Mouse (Mus musculus): Measurements from ENCODE around the gene Kat5.

Gene Kat5

GRCm38 (mm10) chr19:5625311-5625710 lies 15.3 kb upstream of the Kat5 start:
- DNase-seq: no peak

DNA sequence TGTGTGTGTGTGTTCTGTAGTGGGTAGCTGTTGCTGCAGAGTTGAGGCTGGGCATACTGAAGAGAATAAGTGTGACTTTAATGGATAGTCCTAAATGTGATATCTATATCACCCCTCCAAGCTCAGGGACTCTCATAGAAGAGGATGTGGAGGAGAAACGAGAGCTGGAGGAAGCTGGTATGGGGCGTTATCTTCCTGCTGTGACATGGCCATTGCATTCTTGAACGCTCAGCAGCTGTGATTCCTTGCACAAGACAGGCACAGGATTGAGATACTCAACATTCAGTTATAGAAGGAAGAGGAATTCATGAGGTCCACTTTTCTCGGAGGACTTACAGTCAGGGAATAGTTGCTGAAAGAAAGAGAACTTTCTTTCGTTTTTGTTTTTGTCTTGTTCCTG lies 11.8 kb upstream of the Kat5 start:
- no peak for DNase-seq

DNA sequence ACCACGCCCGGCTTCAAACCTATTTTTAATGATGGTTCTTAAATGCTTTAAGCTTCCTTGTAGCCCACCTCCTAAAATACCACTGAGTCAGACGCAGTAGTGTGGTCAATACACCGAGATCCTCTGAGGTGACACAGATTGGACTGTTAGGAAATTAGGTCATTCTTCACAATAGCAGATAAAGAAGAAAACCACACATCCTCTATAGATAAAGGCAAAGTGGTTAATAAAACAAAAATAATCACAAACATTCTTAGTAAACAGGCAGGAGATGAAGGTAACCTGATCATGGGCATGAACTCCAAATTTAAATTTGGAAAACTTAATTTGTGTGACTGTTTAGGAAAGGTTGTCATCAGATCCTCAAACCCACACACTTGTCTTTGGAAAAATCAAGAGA lies 10.0 kb upstream of the Kat5 start:
- DNase-seq: no peak

DNA sequence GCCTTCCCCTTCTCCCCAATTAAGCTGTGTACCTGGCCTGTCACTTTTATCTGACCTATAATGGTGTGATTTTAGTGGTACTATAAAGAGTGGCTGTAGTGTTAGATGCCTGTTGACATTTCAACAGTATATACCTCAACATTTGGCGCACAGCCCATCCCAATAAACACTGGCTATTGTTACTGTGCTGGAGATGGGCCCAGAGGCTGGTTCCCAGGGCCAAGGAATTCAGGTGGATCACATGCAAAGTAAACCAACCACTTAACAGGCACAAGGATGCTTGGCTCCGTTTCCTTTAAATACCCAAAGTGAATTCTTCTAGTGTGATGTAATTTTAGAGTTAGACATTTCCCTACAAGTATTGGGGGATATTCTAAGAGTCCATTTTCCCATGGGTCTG lies 4.9 kb upstream of the Kat5 start:
- DNase-seq: no peak

DNA sequence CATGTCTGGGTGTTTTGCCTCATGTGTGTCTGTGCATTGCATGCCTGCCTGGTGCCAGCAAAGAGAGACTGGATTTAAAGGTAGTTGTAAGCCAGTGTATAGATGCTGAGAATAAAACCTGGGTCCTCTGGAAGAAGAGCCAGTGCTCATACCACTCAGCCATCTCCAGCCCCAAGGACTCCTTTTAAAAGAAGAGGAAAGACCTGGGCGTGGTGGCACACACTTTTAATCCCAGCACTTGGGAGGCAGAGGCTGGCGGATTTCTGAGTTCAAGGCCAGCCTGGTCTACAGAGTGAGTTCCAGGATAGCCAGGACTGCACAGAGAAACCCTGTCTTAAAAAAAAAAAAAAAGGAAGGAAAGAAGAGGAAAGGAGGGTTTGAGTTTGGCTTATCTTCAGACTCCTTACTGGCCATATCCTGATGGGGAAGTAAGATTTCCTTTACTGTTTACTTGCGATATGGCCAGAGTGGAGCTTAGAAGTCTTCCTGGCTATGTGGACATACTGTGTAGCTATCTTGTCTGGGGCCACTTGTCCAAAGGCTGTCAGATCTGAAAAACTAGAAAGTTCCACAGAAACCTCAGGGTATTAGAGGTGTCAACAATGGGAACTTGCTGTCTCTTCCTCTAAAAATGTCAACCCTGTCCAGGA lies 2.9 kb upstream of the Kat5 start:
- DNase-seq: no peak

- no peak for DNase-seq
These were observed 1.9 kb upstream of the Kat5 start for GRCm38 (mm10) chr19:5611973-5612372.

DNA sequence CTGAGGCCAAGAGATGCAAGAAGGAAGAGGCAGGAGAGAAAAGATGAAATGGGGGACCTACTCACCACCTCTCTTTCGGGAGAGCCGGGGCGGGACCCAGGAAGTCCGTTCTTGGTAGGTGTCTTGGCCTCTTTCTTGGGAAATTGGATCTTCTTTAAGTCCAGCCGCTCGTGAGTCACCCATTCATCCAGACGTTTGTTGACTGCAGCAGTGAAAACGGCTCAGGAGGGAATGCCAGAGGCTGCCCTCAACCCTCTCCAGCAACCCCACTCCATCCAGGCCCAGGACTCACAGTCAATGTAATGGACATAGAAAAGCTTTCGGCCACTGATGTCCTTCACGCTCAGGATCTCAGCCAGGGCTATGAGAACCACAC lies 878 bp downstream of the Kat5 start:
- DNase-seq: no peak

DNA sequence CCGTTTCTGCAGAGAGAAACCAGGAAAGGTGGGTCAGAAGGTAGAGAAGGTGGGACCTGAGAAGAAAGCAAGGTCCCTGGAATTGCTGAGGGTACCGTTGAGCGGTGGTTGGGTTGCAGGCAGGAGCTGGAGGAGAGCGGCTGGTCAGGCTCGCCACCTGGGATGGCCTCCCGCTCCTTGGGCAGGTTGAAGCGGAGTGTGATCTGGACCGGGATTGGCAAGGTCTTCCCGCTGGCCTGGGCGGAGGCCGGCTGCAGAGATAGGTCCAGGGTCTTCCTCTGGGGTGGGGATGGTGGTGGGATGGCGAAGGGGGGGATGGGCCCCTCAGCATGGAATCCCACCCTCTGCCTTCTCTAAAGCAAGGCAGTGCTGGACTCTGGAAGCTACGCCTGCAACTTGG lies 1.3 kb downstream of the Kat5 start:
- no peak for DNase-seq

- DNase-seq: no peak
These were observed 2.2 kb downstream of the Kat5 start for GRCm38 (mm10) chr19:5607705-5608410.

DNA sequence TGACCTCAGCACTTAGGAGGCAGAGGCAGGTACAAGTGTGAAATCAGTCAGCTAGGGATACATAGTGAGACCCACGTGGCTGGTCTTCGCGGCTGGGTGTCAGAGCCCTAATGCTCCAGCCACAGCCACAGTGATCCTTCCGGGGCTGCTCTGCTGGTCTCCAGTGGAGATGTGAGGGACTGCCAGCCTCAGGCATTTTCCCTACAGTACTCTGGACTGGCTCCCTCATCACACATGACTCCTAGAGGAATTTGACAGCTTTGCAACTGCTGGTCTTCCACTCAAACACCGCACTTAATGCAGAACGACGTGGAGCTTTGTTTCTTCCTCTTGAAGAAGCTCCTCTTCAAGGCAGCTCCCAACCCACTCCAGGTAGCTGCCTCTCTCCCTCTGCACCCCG lies 3.8 kb downstream of the Kat5 start:
- peak; percentile 17 for DNase-seq

GRCm38 (mm10) chr19:5605126-5605525 lies 4.9 kb downstream of the Kat5 start:
- no peak for DNase-seq

- DNase-seq: no peak
These were observed 6.4 kb downstream of the Kat5 start for GRCm38 (mm10) chr19:5603664-5604063.

DNA sequence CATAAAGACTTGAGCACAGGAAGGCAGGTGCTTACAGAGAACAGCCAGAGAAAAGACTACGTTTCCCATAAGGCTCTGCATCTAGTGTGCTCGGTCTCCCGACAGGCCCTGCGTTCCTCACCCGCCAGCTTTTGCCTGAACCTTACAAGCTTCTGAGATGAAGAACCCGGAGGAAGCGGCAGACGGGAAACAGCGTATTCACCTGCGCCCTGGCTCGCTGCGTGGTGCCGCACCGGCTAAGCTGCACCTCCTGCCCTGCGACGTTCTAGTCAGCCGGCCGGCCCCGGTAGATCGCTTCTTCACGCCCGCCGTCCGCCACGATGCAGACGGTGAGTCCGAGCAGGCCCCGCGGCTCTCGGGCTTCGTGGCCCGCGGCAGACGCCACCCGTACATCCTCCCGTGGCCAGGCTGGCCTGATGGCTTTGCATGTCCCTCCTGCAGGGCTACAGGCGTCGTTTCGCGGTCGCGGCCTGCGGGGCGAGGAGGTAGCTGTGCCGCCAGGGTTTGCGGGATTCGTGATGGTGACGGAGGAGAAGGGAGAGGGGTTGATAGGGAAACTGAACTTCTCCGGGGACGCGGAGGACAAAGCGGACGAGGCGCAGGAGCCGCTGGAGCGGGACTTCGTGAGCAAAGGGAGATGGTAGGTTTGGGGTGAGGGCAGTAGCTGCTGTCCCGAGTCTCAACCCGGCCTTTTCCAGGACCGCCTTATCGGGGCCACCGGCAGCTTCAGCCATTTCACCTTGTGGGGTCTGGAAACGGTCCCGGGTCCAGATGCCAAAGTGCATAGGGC lies 8.1 kb downstream of the Kat5 start, which contains the start of gene Rnaseh2c:
Gene Rnaseh2c (plus strand): TSS at position 122 of the 790 bp plus-strand sequence.
- peak; percentile 70 for DNase-seq

- DNase-seq: no peak
These were observed 10.8 kb downstream of the Kat5 start for GRCm38 (mm10) chr19:5599224-5599623.

- no peak for DNase-seq
These were observed 18.1 kb downstream of the Kat5 start for GRCm38 (mm10) chr19:5591888-5592287.

DNA sequence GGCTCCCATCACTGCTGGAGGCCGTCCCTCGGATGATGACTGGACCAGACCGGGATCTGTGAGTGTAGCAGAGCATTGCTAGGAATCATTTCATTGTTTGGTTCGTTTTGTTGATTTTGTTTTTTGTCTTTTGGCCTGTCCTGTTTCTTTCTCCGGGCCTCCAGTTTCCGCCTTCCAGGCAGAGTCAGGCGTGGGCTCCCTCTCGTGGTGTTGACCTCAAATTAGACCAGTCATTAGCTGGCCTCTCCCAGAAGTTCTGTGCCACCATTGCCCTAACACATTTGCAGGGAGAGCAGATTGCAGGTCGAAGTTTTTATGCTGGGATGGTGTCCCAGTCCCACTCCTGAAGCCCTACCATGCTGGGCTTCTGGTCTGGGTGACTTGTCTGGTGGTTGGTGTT lies 20.9 kb downstream of the Kat5 start:
- DNase-seq: no peak

GRCm38 (mm10) chr19:5581995-5582394 lies 28.0 kb downstream of the Kat5 start:
- no peak for DNase-seq

DNA sequence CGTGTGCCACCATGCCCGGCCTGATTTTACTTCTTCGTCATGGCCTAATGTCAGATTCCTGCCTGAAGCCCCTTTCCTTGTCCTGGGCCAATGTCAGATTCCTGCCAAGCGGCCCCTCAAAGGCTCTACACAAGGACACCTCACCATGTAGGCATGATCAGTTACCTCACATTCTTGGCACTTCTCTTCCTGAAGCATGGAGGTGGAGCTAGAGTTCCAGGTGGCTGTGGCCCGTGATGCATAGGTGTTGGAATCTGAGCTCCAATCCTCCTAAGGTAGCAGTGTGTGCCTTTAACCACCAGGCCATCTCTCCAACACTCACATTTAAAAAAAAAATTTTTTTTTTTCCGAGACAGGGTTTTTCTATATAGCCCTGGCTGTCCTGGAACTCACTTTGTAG lies 29.3 kb downstream of the Kat5 start:
- no peak for DNase-seq

- DNase-seq: no peak
These were observed 30.1 kb downstream of the Kat5 start for GRCm38 (mm10) chr19:5579971-5580370.

- no peak for DNase-seq
These were observed 34.7 kb downstream of the Kat5 start for GRCm38 (mm10) chr19:5575336-5575735.

DNA sequence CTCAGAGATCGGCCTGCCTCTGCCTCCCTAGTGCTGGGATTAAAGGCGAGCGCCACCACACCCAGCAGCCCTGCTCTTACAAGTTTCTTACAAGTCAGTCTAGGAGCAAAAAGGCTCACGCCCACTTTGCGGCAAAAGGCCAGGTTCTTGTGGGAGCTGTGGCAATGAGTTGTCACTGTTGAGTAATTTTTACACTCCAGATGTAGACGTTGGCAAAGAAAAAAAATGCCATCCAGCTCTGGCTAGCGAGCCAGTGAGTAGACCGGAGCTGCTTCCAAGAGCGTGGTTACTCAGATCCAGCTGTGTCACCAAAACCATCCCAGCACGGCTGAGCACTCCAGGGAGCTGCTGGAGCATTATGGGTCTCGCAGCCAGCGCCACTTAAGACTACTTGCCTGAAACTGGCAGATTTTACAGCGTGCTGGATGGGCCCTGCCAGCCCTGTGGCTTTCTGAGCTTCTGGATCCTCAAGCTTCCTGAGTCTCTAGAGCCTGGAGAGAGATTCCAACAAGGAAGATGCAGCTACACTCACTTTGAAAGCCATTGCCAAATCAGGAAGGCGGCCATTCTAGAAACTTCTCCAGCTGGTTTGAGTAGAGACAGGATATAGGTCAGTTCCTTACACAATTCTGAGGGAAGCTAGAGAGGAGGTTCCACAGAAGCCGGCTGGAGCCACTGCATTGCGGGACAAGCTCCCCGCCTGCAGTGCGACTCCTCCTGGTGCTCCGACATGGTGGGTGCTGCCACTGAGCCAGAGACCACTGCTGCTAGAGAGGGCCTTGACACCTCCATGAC lies 37.5 kb downstream of the Kat5 start:
- DNase-seq: no peak

GRCm38 (mm10) chr19:5571831-5572230 lies 38.2 kb downstream of the Kat5 start:
- no peak for DNase-seq
